Mouse (Mus musculus) left cerebral cortex, adult 18-20 months (tissue): ENCODE results near the gene Uchl4. TPM values are rescaled to one million over a fixed set of nuclear protein-coding genes. Genes with fewer than 3 reads are reported as not detected.
A peak's percentile ranks its signal among the peaks of the same experiment; 100 is the strongest.

Source experiments
- DNase-seq, 2 experiments: peaks; one replicate each; pipeline ENCODE4 v3.0.0; 2021 to 2022; ENCODE audit warnings: low spot score in 2 of 2, mixed read lengths in 1 of 2
- microRNA-seq, 2 experiments: library from miRNA; unstranded; fragments of <30 nt; microRNA quantifications; one replicate each; pipeline ENCODE4 v1.2.0; 2021
- total RNA-seq, 2 experiments: library from RNA; stranded (reverse); gene quantifications; 2 replicates each; pipeline ENCODE4 v1.2.3; 2021

Uchl4 gene
- total RNA-seq, 2 experiments from 2014 or later: 1.9 to 3.7 TPM

DNA sequence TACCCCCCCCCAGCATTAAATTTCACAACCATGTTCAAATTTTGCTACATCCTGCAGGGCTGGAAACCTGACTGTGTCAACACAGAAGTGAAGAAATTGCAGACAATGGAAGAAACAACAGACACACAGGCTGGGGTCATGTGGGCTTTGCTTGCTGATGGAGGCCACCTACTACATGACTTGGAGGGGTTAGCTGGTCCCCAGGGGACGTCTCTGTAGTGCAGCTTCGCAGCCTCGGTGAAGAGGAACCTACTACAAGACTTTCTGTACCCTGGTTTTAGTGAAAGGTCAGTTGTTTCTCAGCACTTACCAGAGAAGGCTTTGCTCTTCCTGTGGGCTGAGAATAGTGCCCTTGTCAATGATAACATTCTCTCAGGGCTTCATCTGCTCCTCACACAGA lies 36.2 kb downstream of the Uchl4 start:
- DNase-seq: no peak

DNA sequence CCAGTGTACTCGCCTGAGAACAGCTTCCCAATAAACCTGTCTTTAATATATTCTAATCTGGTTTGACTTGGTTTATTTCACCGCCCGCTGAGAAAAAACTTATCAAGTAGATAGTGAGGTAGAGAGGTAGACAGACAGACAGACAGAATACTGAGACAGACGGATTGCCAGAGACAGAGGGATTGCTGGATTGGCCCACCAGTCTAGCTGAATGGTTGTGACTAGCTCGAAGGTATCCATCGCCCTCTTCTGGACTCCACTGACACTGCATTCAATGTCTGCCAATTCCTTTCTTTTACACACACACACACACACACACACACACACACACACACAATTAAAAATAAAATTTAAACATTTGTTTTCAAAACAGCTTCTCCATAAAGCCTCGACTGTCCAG lies 37.6 kb downstream of the Uchl4 start:
- peak; percentile 47 to 54 for DNase-seq

GRCm38 (mm10) chr9:64273757-64274156 lies 38.8 kb downstream of the Uchl4 start:
- DNase-seq: no peak

GRCm38 (mm10) chr9:64274291-64274690 lies 39.3 kb downstream of the Uchl4 start:
- DNase-seq: no peak

GRCm38 (mm10) chr9:64274919-64275318 lies 39.9 kb downstream of the Uchl4 start:
- no peak for DNase-seq

GRCm38 (mm10) chr9:64277706-64278105 lies 42.7 kb downstream of the Uchl4 start:
- peak; percentile 54 to 74 for DNase-seq

- DNase-seq: no peak
Observed at GRCm38 (mm10) chr9:64278665-64279310, 43.8 kb downstream of the Uchl4 start.

- DNase-seq: peak; percentile 89 to 93
Observed at GRCm38 (mm10) chr9:64281105-64281780, 46.2 kb downstream of the Uchl4 start, which contains the start of gene Tipin. Gene Tipin, plus strand, starts transcription at chr9:64281581.

DNA sequence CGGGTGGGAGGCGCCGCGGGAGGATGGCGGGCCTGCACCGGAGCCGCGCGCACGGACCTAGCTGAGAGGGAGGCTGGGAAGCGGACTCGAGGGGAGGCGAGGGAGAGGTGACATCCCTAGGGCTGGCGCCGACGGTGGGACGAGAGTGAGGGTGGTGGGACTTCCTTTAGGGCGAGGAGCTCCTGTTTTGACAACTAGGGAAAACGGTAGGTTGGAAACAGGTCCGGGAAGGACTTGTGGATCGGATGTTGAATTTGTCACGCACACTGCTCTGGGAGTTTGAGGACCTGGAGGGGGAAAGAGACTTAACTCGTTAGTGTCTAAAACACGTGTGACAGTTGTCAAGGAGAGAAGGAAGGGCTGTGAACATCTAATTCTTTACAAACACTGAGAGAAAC lies 46.8 kb downstream of the Uchl4 start:
- DNase-seq: no peak

DNA sequence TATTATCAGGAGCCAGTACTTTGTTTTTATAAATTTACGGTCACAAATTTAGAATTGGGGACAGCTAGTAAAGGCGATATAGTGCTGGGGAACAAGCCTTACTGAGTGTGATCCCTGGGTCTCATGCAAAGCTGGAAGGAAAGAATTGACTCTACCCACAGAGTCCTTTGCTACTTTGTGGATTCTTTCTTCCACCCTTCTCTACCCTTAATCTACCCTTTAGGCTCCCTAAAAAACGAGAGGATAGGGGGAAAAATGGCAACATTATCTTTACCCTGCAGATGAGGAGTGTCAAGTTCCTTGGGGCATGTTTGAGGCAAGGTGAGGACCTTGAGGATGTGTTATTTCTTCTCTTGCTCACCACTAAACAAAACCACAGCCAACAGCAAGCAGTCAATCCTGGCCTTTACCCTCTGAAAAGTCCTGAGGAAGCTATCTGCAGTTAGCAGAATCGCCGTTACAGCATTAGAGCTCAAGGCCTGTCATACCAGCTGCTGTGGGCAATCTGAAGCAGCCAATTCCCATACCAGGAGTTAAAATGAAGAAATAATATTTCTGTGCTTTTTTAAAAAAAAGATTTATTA lies 47.5 kb downstream of the Uchl4 start:
- DNase-seq: no peak

Small RNA genes lying within 50 kb of the gene (microRNA-seq; reads per million reads assigned to microRNA genes)
- 0 reads per million in 2 experiments for gene Gm24106

Other genes with a start within 250 kb of the Uchl4 start
- 1 to 10 TPM; 2.1 to 2.5 TPM for gene Smad6, start 213.1 kb upstream of the Uchl4 start, total RNA-seq
- gene Lctl, start 118.1 kb upstream of the Uchl4 start, total RNA-seq: not detected
- gene Zwilch, start 62.1 kb upstream of the Uchl4 start, total RNA-seq: 1 to 10 TPM; 3.2 to 3.5 TPM
- gene Rpl4, start 61.8 kb upstream of the Uchl4 start, total RNA-seq: 100 to 1,000 TPM; 589 to 593 TPM
- gene Snapc5, start 55.9 kb upstream of the Uchl4 start, total RNA-seq: 10 to 100 TPM; 18.6 to 22.4 TPM
- gene Map2k1, start 18.4 kb downstream of the Uchl4 start, total RNA-seq: 100 to 1,000 TPM; 292 to 323 TPM
- gene Tipin, start 46.4 kb downstream of the Uchl4 start, total RNA-seq: 10 to 100 TPM; 12.9 to 13.8 TPM
- gene Dis3l, start 106.1 kb downstream of the Uchl4 start, total RNA-seq: 10 to 100 TPM; 27.5 to 28.2 TPM
- gene Megf11, start 150.4 kb downstream of the Uchl4 start, total RNA-seq: 10 to 100 TPM; 10.2 to 11.3 TPM